ENCODE assay signal across 12 mouse cellular contexts in genomic region chr16:22844834-22845233, GRCm38 (mm10). TPM values are rescaled to one million over a fixed set of nuclear protein-coding genes. Genes with fewer than 3 reads are reported as not detected.
DNase-seq lines count a peak whose midpoint lies in the region; ATAC-seq and TF ChIP-seq lines count a peak whose summit lies in the region.
"Had no signal": no experiment of that assay in that cellular context is flagged by ENCODE, and none has a peak within 500 bp of the region (broad histone marks: within the 10 kb centered on the region; RNA-seq: fewer than 3 reads in every experiment).

No protein-coding gene starts in this region.

- WGBS in heart, embryonic 10.5 days: 74% methylated on average over 5 of the region's 5 CpGs
- 64% methylated on average over 5 of the region's 5 CpGs for WGBS in forebrain, embryonic 16.5 days
- WGBS in liver, embryonic 14.5 days (ENCODE audit: insufficient replicate concordance): 54% methylated on average over 5 of the region's 5 CpGs

- no peak for DNase-seq in heart, embryonic 10.5 days (ENCODE audit: low spot score)
- no peak for DNase-seq in heart, postnatal 36 days
- DNase-seq in G1E (ENCODE audit: low spot score): no peak
- DNase-seq in liver, embryonic 14.5 days (ENCODE audit: low read depth in 3 of 3, low spot score in 3 of 3): no peak
- DNase-seq in T-cell, adult 2 months (ENCODE audit: low spot score): no peak
- no peak for DNase-seq in left cerebral cortex, adult 11 months (ENCODE audit: low spot score)
- no peak for DNase-seq in right cerebral cortex, adult 18-20 months

- H3K4me2 ChIP-seq in forebrain, embryonic 16.5 days (ENCODE audit: low read length): peak overlapping the region; percentile 66
- peak overlapping the region; percentile 68 for H3K4me2 ChIP-seq in liver, embryonic 14.5 days (ENCODE audit: low read depth)

- H3K9me3 ChIP-seq in heart, embryonic 10.5 days: no peaks in the 10 kb centered on the region
- no peaks in the 10 kb centered on the region for H3K9me3 ChIP-seq in G1E (replicated peaks)
- no peaks in the 10 kb centered on the region for H3K9me3 ChIP-seq in forebrain, embryonic 16.5 days (ENCODE audit: control insufficient read depth, low read length)
- no peaks in the 10 kb centered on the region for H3K9me3 ChIP-seq in liver, embryonic 14.5 days (ENCODE audit: control insufficient read depth, low read length)

- H3K27me3 ChIP-seq in heart, embryonic 10.5 days (ENCODE audit: insufficient read depth, poor library complexity, severe bottlenecking): no peaks in the 10 kb centered on the region
- H3K27me3 ChIP-seq in G1E (ENCODE audit: insufficient read depth, low read length): no peaks in the 10 kb centered on the region
- H3K27me3 ChIP-seq in forebrain, embryonic 16.5 days (replicated peaks; ENCODE audit: control insufficient read depth, insufficient read depth, low read length): no peaks in the 10 kb centered on the region
- H3K27me3 ChIP-seq in liver, embryonic 14.5 days (ENCODE audit: control insufficient read depth, insufficient read depth, low read length): no peaks in the 10 kb centered on the region

- peaks cover 15% of the 10 kb centered on the region for H3K4me1 ChIP-seq in heart, embryonic 10.5 days
- peaks cover 19% of the 10 kb centered on the region for H3K4me1 ChIP-seq in G1E (ENCODE audit: insufficient read depth, low read depth, low read length)
- H3K4me1 ChIP-seq in forebrain, embryonic 16.5 days (replicated peaks; ENCODE audit: control insufficient read depth, insufficient read depth, low read length): peaks cover 8% of the 10 kb centered on the region
- peaks cover 11 to 14% of the 10 kb centered on the region in 2 experiments for H3K4me1 ChIP-seq in liver, embryonic 14.5 days (replicated peaks; ENCODE audit: control insufficient read depth in 2 of 2, insufficient read depth in 2 of 2, low read length in 1 of 2)

- ATAC-seq in G1E (ENCODE audit: extremely low read depth, insufficient number of reproducible peaks, low FRiP score, poor library complexity, severe bottlenecking): no peak
- ATAC-seq in forebrain, embryonic 16.5 days: no peak
- no peak for ATAC-seq in liver, embryonic 14.5 days (ENCODE audit: insufficient read depth)

- H3K36me3 ChIP-seq in heart, embryonic 10.5 days: peaks cover 5% of the 10 kb centered on the region; the same call in 1 of the 2 replicates
- H3K36me3 ChIP-seq in G1E (replicated peaks): peaks cover 82% of the 10 kb centered on the region
- H3K36me3 ChIP-seq in forebrain, embryonic 16.5 days (ENCODE audit: control insufficient read depth, insufficient read depth): no peaks in the 10 kb centered on the region
- H3K36me3 ChIP-seq in liver, embryonic 14.5 days (replicated peaks; ENCODE audit: control insufficient read depth, insufficient read depth, low read depth): peaks cover 15% of the 10 kb centered on the region

- no peak for TF ChIP-seq EP300 in liver, embryonic 14.5 days (IDR thresholded peaks at IDR 0.05; ENCODE audit: low read depth)

- peak overlapping the region; percentile 88 for H3K27ac ChIP-seq in heart, embryonic 10.5 days
- no peak overlapping the region for H3K27ac ChIP-seq in forebrain, embryonic 16.5 days (ENCODE audit: low read length)
- no peak overlapping the region for H3K27ac ChIP-seq in liver, embryonic 14.5 days
- H3K27ac ChIP-seq: macrophage had no signal

- TF ChIP-seq CTCF in G1E (IDR thresholded peaks at IDR 0.05; ENCODE audit: low read depth, low read length): no peak
- TF ChIP-seq CTCF in liver, embryonic 14.5 days (IDR thresholded peaks at IDR 0.05; ENCODE audit: low read depth): no peak

- peak overlapping the region; percentile 74 for H3K9ac ChIP-seq in forebrain, embryonic 16.5 days (replicated peaks; ENCODE audit: low read depth, low read length)
- H3K9ac ChIP-seq in liver, embryonic 14.5 days (replicated peaks): peak overlapping the region; percentile 19

- intact Hi-C loops in heart, postnatal 36 days (cut with DNase I): loop anchor here (10.0 kb wide), 2 partner anchors 830 to 1050 kb away; partner anchors contain the start of gene Map3k13

- H3K4me3 ChIP-seq in heart, embryonic 10.5 days: peak overlapping the region; percentile 68
- H3K4me3 ChIP-seq in G1E (ENCODE audit: low read depth, low read length): peak overlapping the region; percentile 70; the same call in 1 of the 2 replicates
- peak overlapping the region; percentile 45 for H3K4me3 ChIP-seq in forebrain, embryonic 16.5 days (replicated peaks; ENCODE audit: low read length)
- H3K4me3 ChIP-seq in liver, embryonic 14.5 days (ENCODE audit: insufficient read depth in 1 of 2, low read depth in 2 of 2, low read length in 2 of 2): peak overlapping the region; percentile 40 to 55; a peak in 3 of 4 replicates

RNA-seq across cellular contexts. Expression of gene Tbccd1, which starts 12.6 kb away (rescaled TPM):
- polyA plus RNA-seq in heart, embryonic 10.5 days (2016; fragmentation: Nextera tagmentation; extraction: Ambion mirVana): 24.1 and 26.1 TPM in 2 replicates
- total RNA-seq in heart, postnatal 36 days (2021): 10 to 100 TPM; 10.9 to 11.2 TPM
- total RNA-seq in G1E (2014; fragmentation: Nextera tagmentation): 31.6 and 38.8 TPM in 2 replicates
- total RNA-seq in G1E (2017): 43.9 and 46.1 TPM in 2 replicates
- polyA plus RNA-seq in G1E (2012): 1.8 and 2.4 TPM in 2 replicates
- 22.2 and 26.4 TPM in 2 replicates for polyA plus RNA-seq in forebrain, embryonic 16.5 days (2015; fragmentation: Nextera tagmentation; extraction: Ambion mirVana)
- polyA plus RNA-seq in liver, embryonic 14.5 days (2012; rRNA removed): 20.3 and 25.6 TPM in 2 replicates
- polyA plus RNA-seq in liver, embryonic 14.5 days (2014; fragmentation: Nextera tagmentation; extraction: Ambion mirVana): 23.5 and 24.8 TPM in 2 replicates

RNA-seq across cellular contexts. Expression of gene Dnajb11, which starts 12.8 kb away (rescaled TPM):
- polyA plus RNA-seq in heart, embryonic 10.5 days (2016; fragmentation: Nextera tagmentation; extraction: Ambion mirVana): 140 and 150 TPM in 2 replicates
- total RNA-seq in heart, postnatal 36 days (2021): 10 to 100 TPM; 54.0 to 62.9 TPM
- total RNA-seq in G1E (2014; fragmentation: Nextera tagmentation) (42.4 and 44.4 TPM in 2 replicates), G1E (2017) (103 and 121 TPM in 2 replicates)
- polyA plus RNA-seq in G1E (2012): 24.4 and 25.1 TPM in 2 replicates
- polyA plus RNA-seq in forebrain, embryonic 16.5 days (2015; fragmentation: Nextera tagmentation; extraction: Ambion mirVana): 83.4 and 85.7 TPM in 2 replicates
- 15.1 and 25.9 TPM in 2 replicates for polyA plus RNA-seq in liver, embryonic 14.5 days (2012; rRNA removed)
- polyA plus RNA-seq in liver, embryonic 14.5 days (2014; fragmentation: Nextera tagmentation; extraction: Ambion mirVana): 54.3 and 54.9 TPM in 2 replicates

RNA-seq across cellular contexts. Expression of gene Crygs, which starts 33.5 kb away (rescaled TPM):
- polyA plus RNA-seq in heart, embryonic 10.5 days (2016; fragmentation: Nextera tagmentation; extraction: Ambion mirVana): 0.15 TPM in 1 of 2 replicates, not detected in the other
- total RNA-seq in heart, postnatal 36 days (2021): not detected
- not detected in 2 replicates for total RNA-seq in G1E (2014; fragmentation: Nextera tagmentation)
- 0.16 and 0.17 TPM in 2 replicates for total RNA-seq in G1E (2017)
- not detected in 2 replicates for polyA plus RNA-seq in G1E (2012)
- not detected in 2 replicates for polyA plus RNA-seq in forebrain, embryonic 16.5 days (2015; fragmentation: Nextera tagmentation; extraction: Ambion mirVana)
- 0.17 TPM in 1 of 2 replicates, not detected in the other for polyA plus RNA-seq in liver, embryonic 14.5 days (2012; rRNA removed)
- polyA plus RNA-seq in liver, embryonic 14.5 days (2014; fragmentation: Nextera tagmentation; extraction: Ambion mirVana): 0.16 TPM in 1 of 2 replicates, not detected in the other
- total RNA-seq: adrenal gland, postnatal 10 days had no signal
- polyA plus RNA-seq: C2C12; macrophage; thymus, adult 2 months had no signal

RNA-seq across cellular contexts. Expression of gene Ahsg, which starts 46.2 kb away (rescaled TPM):
- 0.73 TPM in 1 of 2 replicates, not detected in the other for polyA plus RNA-seq in heart, embryonic 10.5 days (2016; fragmentation: Nextera tagmentation; extraction: Ambion mirVana)
- total RNA-seq in heart, postnatal 36 days (2021): 10 to 100 TPM in 1 of 2 experiments, 1 to 10 TPM in 1; 9.1 to 10.1 TPM
- total RNA-seq in G1E (2014; fragmentation: Nextera tagmentation) (2.7 and 4.4 TPM in 2 replicates), G1E (2017) (0.38 and 0.52 TPM in 2 replicates)
- polyA plus RNA-seq in G1E (2012): 0.11 and 0.15 TPM in 2 replicates
- 0.25 TPM in 1 of 2 replicates, not detected in the other for polyA plus RNA-seq in forebrain, embryonic 16.5 days (2015; fragmentation: Nextera tagmentation; extraction: Ambion mirVana)
- polyA plus RNA-seq in liver, embryonic 14.5 days (2012; rRNA removed): 1,135 and 1,143 TPM in 2 replicates
- 1,052 and 1,153 TPM in 2 replicates for polyA plus RNA-seq in liver, embryonic 14.5 days (2014; fragmentation: Nextera tagmentation; extraction: Ambion mirVana)
- polyA plus RNA-seq: C2C12, macrophage had no signal
